Mouse (Mus musculus): ENCODE measurements around the gene Pola2.

Gene Pola2

GRCm38 (mm10) chr19:5963883-5964562, at the start of gene Pola2:
Gene Pola2, minus strand, starts transcription at chr19:5964202.
- peak; percentile 90 to 95 for DNase-seq (ENCODE audit: low spot score in 2 of 2)

- DNase-seq (ENCODE audit: low spot score in 2 of 2) = no peak
Observed at GRCm38 (mm10) chr19:6013691-6014090, 49.7 kb upstream of the Pola2 start.

GRCm38 (mm10) chr19:6009137-6009536, 45.1 kb upstream of the Pola2 start:
- DNase-seq (ENCODE audit: low spot score in 2 of 2) = no peak

- DNase-seq (ENCODE audit: low spot score in 2 of 2) = no peak
Observed at GRCm38 (mm10) chr19:6007013-6007412, 43.0 kb upstream of the Pola2 start.

DNA sequence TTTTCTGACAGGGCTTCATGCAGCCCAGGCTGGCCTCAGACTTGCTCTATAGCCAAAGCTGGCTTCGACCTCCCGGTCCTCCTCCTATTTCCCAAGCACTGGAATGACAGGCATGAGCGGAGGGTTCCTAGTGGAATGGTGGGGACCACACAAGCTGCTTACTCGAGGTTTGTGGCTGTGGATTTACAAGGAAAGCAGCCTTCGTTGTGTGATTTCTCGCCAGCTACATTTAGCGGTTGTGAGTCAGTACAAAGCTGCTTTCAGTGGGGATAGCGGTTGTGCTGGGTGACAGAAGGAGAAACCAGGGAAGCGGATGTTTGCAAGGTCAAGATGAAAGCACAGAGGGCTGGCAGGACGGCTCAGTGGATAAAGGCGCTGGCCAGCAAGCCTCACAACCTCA, 41.5 kb upstream of the Pola2 start:
- no peak for DNase-seq (ENCODE audit: low spot score in 2 of 2)

DNA sequence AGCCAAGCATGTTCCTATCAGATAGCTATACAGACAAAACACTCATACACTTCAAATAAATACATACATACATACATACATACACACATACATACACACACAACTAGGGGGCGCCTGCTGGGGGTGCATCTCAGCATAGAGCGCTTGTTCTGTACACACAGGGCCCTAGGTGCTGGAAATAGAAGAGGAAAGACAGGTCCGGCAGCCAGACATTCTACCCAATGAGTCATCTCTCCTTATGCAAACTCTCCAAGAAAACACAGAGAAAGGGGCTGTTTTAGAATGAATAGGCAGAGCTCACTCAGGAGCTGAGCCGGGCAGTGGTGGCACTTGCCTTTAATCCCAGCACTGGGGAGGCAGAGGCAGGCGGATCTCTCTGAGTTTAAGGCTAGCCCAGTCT, 36.0 kb upstream of the Pola2 start:
- DNase-seq (ENCODE audit: low spot score in 2 of 2) = no peak

- DNase-seq (ENCODE audit: low spot score in 2 of 2) = no peak
Observed at GRCm38 (mm10) chr19:5998180-5998579, 34.2 kb upstream of the Pola2 start.

GRCm38 (mm10) chr19:5994711-5995110, 30.7 kb upstream of the Pola2 start:
- DNase-seq (ENCODE audit: low spot score in 2 of 2) = no peak

- DNase-seq (ENCODE audit: low spot score in 2 of 2) = no peak
Observed at GRCm38 (mm10) chr19:5992012-5992411, 28.0 kb upstream of the Pola2 start.

DNA sequence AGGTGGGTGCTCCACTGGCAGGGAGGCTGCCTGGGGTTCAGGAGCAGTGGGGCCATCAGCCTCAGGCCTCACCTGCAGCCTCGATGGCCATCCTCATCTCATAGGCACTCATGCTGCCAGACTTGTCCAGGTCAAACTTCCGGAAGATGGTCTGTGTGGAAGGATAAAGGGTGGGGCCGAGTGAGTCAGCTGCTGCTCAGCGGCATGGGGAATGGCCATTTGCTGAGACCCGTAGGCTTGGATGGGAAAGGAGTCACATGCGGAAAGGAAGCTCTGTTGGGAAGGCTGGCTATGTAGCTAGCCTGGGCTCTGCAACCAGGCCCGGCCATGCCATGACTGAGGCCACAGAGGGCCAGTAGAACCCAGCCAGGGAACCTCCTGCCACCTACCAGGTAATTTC, 27.5 kb upstream of the Pola2 start:
- no peak for DNase-seq (ENCODE audit: low spot score in 2 of 2)

- no peak for DNase-seq (ENCODE audit: low spot score in 2 of 2)
Observed at GRCm38 (mm10) chr19:5990921-5991320, 26.9 kb upstream of the Pola2 start.

GRCm38 (mm10) chr19:5990033-5990432, 26.0 kb upstream of the Pola2 start:
- no peak for DNase-seq (ENCODE audit: low spot score in 2 of 2)

DNA sequence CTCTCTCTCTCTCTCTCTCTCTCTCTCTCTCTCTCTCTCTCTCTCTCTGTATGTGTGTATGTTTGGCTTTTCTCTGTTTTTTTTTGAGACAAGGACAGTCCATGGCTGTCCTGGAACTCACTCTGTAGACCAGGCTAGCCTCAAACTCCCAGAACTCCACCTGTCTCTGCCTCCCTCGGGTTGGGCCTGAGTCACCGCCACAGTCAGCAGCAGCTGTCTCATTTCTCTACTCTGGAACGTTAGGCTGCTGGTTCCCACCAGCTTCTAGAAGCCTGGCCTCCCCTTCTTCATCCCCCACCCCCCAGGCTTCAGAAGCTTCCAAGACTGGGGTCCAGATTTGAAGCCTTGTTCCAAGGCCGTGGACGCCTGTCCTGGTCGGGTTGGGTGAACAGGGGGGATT, 25.6 kb upstream of the Pola2 start:
- no peak for DNase-seq (ENCODE audit: low spot score in 2 of 2)

GRCm38 (mm10) chr19:5988815-5989452, 24.9 kb upstream of the Pola2 start:
- DNase-seq (ENCODE audit: low spot score in 2 of 2) = peak; percentile 82 to 89

GRCm38 (mm10) chr19:5988027-5988814, 24.2 kb upstream of the Pola2 start:
- DNase-seq (ENCODE audit: low spot score in 2 of 2) = no peak

GRCm38 (mm10) chr19:5986043-5986442, 22.0 kb upstream of the Pola2 start, which contains the start of gene Slc22a20:
Gene Slc22a20, minus strand, starts transcription at chr19:5986143.
- no peak for DNase-seq (ENCODE audit: low spot score in 2 of 2)

- DNase-seq (ENCODE audit: low spot score in 2 of 2) = peak in 1 of 2 experiments; percentile 34
Observed at GRCm38 (mm10) chr19:5980477-5980876, 16.5 kb upstream of the Pola2 start.

DNA sequence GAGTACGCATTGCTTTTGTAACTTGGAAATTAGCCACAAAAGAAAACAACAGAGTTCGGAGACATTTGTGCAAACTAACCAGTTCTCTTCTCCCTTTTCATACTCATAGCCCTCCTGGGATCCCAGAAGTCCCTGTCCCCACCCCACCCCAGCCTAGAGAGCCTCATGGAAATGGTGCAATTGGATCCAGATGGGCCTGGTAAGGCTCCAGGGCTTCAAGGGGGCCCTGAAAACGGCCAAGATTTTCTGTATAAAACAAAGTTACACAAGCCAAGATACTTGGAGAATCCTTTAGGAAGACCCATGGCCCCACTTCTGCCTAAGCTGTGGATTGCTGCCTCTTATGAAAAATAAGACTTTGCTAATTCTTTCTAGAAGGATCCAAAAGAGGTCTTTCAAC, 13.7 kb upstream of the Pola2 start:
- no peak for DNase-seq (ENCODE audit: low spot score in 2 of 2)

- no peak for DNase-seq (ENCODE audit: low spot score in 2 of 2)
Observed at GRCm38 (mm10) chr19:5975676-5976075, 11.7 kb upstream of the Pola2 start.

GRCm38 (mm10) chr19:5975112-5975511, 11.1 kb upstream of the Pola2 start:
- DNase-seq (ENCODE audit: low spot score in 2 of 2) = no peak

GRCm38 (mm10) chr19:5967664-5968063, 3.7 kb upstream of the Pola2 start:
- DNase-seq (ENCODE audit: low spot score in 2 of 2) = peak in 1 of 2 experiments; percentile 41

GRCm38 (mm10) chr19:5966786-5967185, 2.8 kb upstream of the Pola2 start:
- peak; percentile 63 to 78 for DNase-seq (ENCODE audit: low spot score in 2 of 2)

- no peak for DNase-seq (ENCODE audit: low spot score in 2 of 2)
Observed at GRCm38 (mm10) chr19:5965910-5966309, 1.9 kb upstream of the Pola2 start.

Measured in spleen, postnatal 4 days (tissue).